Mouse (Mus musculus): ENCODE results near the gene Ndufc1. TPM values are rescaled to one million over a fixed set of nuclear protein-coding genes. Genes with fewer than 3 reads are reported as not detected.

Gene Ndufc1
- polyA plus RNA-seq, 1 experiment from 2014 or later = 672 TPM

DNA sequence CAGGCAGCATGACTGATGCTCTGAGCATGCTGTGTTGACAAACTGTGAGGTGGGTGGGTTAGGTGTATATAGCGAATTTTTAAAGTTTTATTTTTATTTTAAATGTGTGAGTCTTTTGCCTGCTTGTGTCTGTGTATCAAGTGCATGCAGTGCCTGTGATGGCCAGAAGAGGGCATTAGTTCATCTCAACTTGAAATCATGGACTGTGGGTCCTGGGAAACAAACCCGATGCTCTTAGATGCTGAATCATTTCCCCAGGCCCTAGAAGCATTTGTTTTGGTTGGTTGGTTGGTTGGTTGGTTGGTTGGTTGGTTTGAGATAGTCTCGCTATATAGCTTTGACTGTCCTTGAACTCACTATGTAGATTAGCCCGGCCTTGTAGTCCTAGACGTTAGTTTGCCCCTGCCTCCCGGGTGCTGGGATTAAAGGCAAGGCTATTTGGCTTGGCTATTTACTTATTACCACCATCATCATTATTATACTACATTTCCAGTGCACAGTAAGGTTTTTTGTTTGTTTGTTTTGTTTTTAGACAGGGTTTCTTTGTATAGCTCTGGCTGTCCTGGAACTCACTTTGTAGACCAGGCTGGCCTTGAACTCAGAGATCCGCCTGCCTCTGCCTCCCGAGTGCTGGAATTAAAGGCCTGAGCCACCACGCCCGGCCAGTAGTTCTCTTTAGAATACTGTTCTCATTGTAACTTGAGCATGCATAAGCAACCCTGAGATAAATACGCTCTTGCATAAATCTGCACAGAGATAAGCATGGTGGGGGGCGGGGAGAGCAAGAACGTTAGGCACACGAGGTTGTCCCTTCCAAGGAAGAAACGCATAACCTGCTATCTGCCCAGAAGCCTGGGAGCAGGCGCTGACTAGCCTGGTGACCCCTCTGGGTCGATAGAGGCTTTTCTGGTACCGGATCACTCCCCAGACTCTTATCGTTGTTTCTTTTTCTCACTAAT is 33.2 kb downstream of the Ndufc1 start:
- Histone ChIP-seq H3K9ac (replicated peaks; ENCODE audit: low read length) (no peak overlapping the region), H3K36me3 (ENCODE audit: insufficient read depth, low read length) (no peaks in the 10 kb centered on the region), H3K4me2 (replicated peaks; ENCODE audit: low read depth, low read length) (no peak overlapping the region), H3K27ac (ENCODE audit: low read length) (no peak overlapping the region), H3K9me3 (ENCODE audit: low read length) (0 out of 2 replicates have a peak, but pooled peaks cover 2% of the 10 kb centered on the region), H3K27me3 (ENCODE audit: insufficient read depth, low read length) (no peaks in the 10 kb centered on the region), H3K4me1 (ENCODE audit: insufficient read depth, low read length) (no peaks in the 10 kb centered on the region), H3K4me3 (ENCODE audit: low read length) (no peak overlapping the region)
- ATAC-seq (ENCODE audit: low FRiP score, low TSS enrichment) = no peak
- WGBS = 85% methylated on average over 19 of the region's 19 CpGs

DNA sequence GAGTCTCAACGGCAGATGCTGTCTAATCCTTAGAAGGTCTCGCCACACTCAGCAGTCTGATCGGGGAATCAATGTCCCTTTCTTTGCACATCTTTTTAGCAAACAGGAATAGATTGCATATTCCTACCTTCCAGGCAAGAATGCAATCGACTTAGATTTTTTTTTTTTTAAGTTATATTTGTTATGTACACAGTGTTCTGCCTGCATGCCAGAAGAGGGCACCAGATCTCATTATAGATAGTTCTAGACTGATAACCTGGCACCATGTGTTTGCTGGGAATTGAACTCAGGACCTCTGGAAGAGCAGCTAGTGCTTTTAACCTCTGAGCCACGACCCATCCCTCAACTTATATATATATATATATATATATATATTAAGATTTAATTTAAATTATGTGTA is 35.2 kb downstream of the Ndufc1 start:
- H3K27me3 ChIP-seq (ENCODE audit: insufficient read depth, low read length) = no peaks in the 10 kb centered on the region
- 71% methylated on average over 5 of the region's 5 CpGs for WGBS
- H3K9ac ChIP-seq (replicated peaks; ENCODE audit: low read length) = no peak overlapping the region
- H3K27ac ChIP-seq (ENCODE audit: low read length) = no peak overlapping the region
- no peaks in the 10 kb centered on the region for H3K36me3 ChIP-seq (ENCODE audit: insufficient read depth, low read length)
- H3K4me3 ChIP-seq (ENCODE audit: low read length) = no peak overlapping the region
- no peaks in the 10 kb centered on the region for H3K4me1 ChIP-seq (ENCODE audit: insufficient read depth, low read length)
- 0 out of 2 replicates have a peak, but pooled peaks cover 2% of the 10 kb centered on the region for H3K9me3 ChIP-seq (ENCODE audit: low read length)
- ATAC-seq (ENCODE audit: low FRiP score, low TSS enrichment) = no peak
- no peak overlapping the region for H3K4me2 ChIP-seq (replicated peaks; ENCODE audit: low read depth, low read length)

DNA sequence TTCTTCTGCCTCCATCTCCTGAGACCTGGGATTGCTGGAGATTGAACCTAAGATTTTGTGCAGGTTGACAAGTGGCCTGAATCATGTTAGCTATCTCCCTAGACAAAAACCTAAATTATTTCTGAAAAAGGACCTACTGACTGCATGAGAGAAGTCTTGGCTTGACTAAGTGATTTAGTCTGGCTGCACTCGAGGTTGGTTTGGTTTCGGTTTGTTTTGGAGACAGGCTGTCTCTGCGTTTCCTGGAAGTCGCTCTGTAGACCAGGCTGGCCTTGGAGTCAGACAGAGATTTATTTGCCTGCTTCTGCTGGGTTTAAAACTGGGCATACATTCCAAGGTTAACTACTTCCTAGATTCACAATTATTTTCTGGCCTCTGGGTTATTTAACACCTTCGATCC is 35.9 kb downstream of the Ndufc1 start:
- no peak for ATAC-seq (ENCODE audit: low FRiP score, low TSS enrichment)
- WGBS = 53% methylated on average over 5 of the region's 5 CpGs

DNA sequence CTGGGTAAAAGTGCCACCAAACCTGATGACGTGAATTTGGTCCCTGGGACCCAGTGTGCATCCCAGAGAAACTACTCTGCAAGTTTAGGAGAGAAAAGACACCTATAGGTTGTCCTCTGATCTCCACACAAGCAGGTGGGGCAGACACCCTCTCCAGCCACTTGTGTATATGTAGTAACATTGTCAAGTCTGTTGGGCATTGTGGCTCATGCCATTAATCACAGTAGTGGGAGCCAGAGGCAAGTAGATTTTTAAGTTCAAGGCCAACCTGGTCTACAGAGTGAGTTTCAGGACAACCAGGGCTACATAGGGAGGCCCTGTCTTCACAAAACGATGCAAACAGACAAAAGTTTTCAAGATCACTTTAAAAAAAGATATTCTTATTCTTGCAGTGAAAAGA is 37.0 kb downstream of the Ndufc1 start:
- ATAC-seq (ENCODE audit: low FRiP score, low TSS enrichment) = no peak
- H3K4me3 ChIP-seq (ENCODE audit: low read length) = no peak overlapping the region
- 69% methylated on average over 2 of the region's 2 CpGs for WGBS
- no peaks in the 10 kb centered on the region for H3K36me3 ChIP-seq (ENCODE audit: insufficient read depth, low read length)
- no peak overlapping the region for H3K4me2 ChIP-seq (replicated peaks; ENCODE audit: low read depth, low read length)
- no peaks in the 10 kb centered on the region for H3K4me1 ChIP-seq (ENCODE audit: insufficient read depth, low read length)
- 0 out of 2 replicates have a peak, but pooled peaks cover 2% of the 10 kb centered on the region for H3K9me3 ChIP-seq (ENCODE audit: low read length)
- no peaks in the 10 kb centered on the region for H3K27me3 ChIP-seq (ENCODE audit: insufficient read depth, low read length)
- no peak overlapping the region for H3K9ac ChIP-seq (replicated peaks; ENCODE audit: low read length)
- no peak overlapping the region for H3K27ac ChIP-seq (ENCODE audit: low read length)

More for the DNA sequence above, 35.9 kb downstream of the Ndufc1 start:
- Histone ChIP-seq H3K27me3 (ENCODE audit: insufficient read depth, low read length) (no peaks in the 10 kb centered on the region), H3K4me1 (ENCODE audit: insufficient read depth, low read length) (no peaks in the 10 kb centered on the region), H3K4me3 (ENCODE audit: low read length) (no peak overlapping the region), H3K36me3 (ENCODE audit: insufficient read depth, low read length) (no peaks in the 10 kb centered on the region), H3K4me2 (replicated peaks; ENCODE audit: low read depth, low read length) (peak overlapping the region; percentile 10; the same call in 1 of the 2 replicates), H3K27ac (ENCODE audit: low read length) (no peak overlapping the region), H3K9ac (replicated peaks; ENCODE audit: low read length) (no peak overlapping the region), H3K9me3 (ENCODE audit: low read length) (0 out of 2 replicates have a peak, but pooled peaks cover 2% of the 10 kb centered on the region)

DNA sequence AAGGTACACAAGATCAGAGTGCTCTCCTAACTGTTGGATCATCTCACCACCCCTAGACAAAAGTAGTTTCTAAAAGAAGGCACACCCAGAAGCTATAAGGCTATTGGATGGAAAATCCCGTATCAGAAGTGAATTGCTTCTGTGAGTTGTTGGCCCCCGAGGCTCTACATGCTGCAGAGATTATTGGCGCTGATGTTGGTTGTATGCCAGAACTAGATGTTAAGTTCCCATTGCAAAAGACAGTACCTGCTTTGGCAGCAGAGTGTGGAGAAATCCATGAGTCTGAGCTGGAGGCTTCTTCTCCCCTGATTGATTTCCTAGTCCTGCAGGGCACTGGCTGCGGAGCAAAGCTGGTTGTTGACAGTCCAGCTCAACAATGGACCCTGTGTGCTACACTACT is 40.8 kb downstream of the Ndufc1 start:
- ATAC-seq (ENCODE audit: low FRiP score, low TSS enrichment) = no peak
- no peaks in the 10 kb centered on the region for H3K9me3 ChIP-seq (ENCODE audit: low read length)
- H3K4me1 ChIP-seq (ENCODE audit: insufficient read depth, low read length) = peaks cover 7% of the 10 kb centered on the region; the same call in 1 of the 2 replicates
- no peak overlapping the region for H3K4me3 ChIP-seq (ENCODE audit: low read length)
- H3K4me2 ChIP-seq (replicated peaks; ENCODE audit: low read depth, low read length) = no peak overlapping the region
- no peak overlapping the region for H3K9ac ChIP-seq (replicated peaks; ENCODE audit: low read length)
- no peak overlapping the region for H3K27ac ChIP-seq (ENCODE audit: low read length)
- 0 out of 2 replicates have a peak, but pooled peaks cover 3% of the 10 kb centered on the region for H3K27me3 ChIP-seq (ENCODE audit: insufficient read depth, low read length)
- H3K36me3 ChIP-seq (ENCODE audit: insufficient read depth, low read length) = no peaks in the 10 kb centered on the region
- WGBS = 83% methylated on average over 4 of the region's 4 CpGs

DNA sequence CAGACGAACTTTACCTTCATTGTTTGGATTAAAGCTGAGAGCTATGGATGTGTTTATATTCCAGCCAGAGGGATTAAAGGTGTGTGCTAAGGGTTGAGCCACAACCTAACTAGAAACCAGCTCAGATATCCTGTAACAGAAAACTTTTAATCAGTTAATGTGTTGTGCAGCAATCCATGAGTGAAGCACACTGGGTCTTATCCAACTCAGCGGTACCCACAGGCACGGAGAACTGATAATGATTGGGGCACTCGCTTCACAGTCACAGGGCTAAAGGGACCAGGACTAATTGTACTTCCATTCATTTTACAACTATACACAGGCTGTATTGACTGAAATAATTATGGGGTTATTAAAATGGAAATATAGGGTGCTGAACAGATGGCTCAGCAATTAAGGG is 41.9 kb downstream of the Ndufc1 start:
- H3K36me3 ChIP-seq (ENCODE audit: insufficient read depth, low read length) = no peaks in the 10 kb centered on the region
- peaks cover 7% of the 10 kb centered on the region; the same call in 1 of the 2 replicates for H3K4me1 ChIP-seq (ENCODE audit: insufficient read depth, low read length)
- no peak overlapping the region for H3K4me2 ChIP-seq (replicated peaks; ENCODE audit: low read depth, low read length)
- H3K27me3 ChIP-seq (ENCODE audit: insufficient read depth, low read length) = 0 out of 2 replicates have a peak, but pooled peaks cover 3% of the 10 kb centered on the region
- WGBS = 75% methylated on average over 4 of the region's 4 CpGs
- no peak for ATAC-seq (ENCODE audit: low FRiP score, low TSS enrichment)
- no peak overlapping the region for H3K4me3 ChIP-seq (ENCODE audit: low read length)
- no peak overlapping the region for H3K9ac ChIP-seq (replicated peaks; ENCODE audit: low read length)
- H3K9me3 ChIP-seq (ENCODE audit: low read length) = no peaks in the 10 kb centered on the region
- no peak overlapping the region for H3K27ac ChIP-seq (ENCODE audit: low read length)

DNA sequence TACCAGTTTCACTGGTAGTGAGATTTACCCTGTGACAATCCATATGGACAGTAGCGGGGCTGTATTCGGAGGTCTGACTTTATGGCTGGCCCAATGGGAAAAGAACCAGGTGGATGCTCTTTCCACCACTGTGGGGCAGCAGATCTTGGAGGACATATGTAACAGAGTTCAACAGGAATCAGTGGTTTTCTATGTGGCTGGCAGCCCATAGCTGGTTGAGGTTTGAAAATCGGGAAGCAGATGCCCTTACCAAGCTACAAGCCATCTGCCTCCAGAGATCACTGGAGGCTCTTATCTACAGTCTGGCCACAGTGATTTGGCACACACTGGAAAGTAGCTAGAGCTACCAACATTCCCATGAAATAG is 43.3 kb downstream of the Ndufc1 start:
- 0 out of 2 replicates have a peak, but pooled peaks cover 3% of the 10 kb centered on the region for H3K27me3 ChIP-seq (ENCODE audit: insufficient read depth, low read length)
- 12% methylated on average over 3 of the region's 3 CpGs for WGBS
- ATAC-seq (ENCODE audit: low FRiP score, low TSS enrichment) = no peak
- H3K4me2 ChIP-seq (replicated peaks; ENCODE audit: low read depth, low read length) = peak overlapping the region; percentile 77
- peaks cover 10% of the 10 kb centered on the region for H3K4me1 ChIP-seq (ENCODE audit: insufficient read depth, low read length)
- no peaks in the 10 kb centered on the region for H3K9me3 ChIP-seq (ENCODE audit: low read length)
- H3K4me3 ChIP-seq (ENCODE audit: low read length) = peak overlapping the region; percentile 54
- H3K9ac ChIP-seq (replicated peaks; ENCODE audit: low read length) = peak overlapping the region; percentile 29; the same call in 1 of the 2 replicates
- H3K36me3 ChIP-seq (ENCODE audit: insufficient read depth, low read length) = no peaks in the 10 kb centered on the region
- H3K27ac ChIP-seq (ENCODE audit: low read length) = no peak overlapping the region

DNA sequence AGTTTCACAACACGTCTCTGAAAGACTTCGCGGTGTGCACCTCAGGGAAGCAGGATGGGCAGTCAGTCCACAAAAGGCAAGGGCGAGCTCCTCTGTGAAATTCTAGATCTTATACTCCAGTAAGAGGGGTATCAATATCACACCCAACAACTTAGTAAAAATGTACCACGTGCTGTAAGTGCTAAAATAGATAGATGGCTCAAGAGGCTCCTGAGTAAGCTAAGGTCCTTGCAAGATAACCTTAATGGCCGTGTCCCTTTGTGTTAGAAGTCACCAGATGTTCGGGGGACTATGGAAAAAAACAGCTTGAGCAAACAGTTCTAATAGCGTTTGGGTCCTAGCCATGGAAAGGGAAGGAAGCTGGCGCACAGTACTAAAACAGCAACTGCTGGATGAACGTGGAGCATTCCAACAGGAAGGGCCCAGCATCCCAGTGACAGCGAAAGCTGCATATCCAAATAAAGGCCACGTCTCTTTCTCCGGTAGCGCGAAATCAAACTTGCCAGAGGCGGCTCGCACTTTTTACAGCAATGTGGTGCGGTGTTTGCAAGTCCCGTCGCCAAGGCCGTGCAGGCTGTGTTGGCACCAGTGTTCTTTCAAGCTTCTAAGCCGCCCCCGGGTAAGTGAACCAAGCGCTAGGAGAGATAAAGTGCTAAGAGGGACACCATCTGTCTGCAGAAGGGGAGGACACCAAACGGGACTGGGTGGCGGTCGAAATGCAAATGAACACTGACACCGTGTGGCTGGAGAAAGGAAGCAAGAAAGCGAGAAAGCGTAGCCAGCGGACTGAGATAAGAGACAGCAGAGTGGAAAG is 43.9 kb downstream of the Ndufc1 start:
- H3K36me3 ChIP-seq (ENCODE audit: insufficient read depth, low read length) = no peaks in the 10 kb centered on the region
- peak; percentile 87 for ATAC-seq (ENCODE audit: low FRiP score, low TSS enrichment)

DNA sequence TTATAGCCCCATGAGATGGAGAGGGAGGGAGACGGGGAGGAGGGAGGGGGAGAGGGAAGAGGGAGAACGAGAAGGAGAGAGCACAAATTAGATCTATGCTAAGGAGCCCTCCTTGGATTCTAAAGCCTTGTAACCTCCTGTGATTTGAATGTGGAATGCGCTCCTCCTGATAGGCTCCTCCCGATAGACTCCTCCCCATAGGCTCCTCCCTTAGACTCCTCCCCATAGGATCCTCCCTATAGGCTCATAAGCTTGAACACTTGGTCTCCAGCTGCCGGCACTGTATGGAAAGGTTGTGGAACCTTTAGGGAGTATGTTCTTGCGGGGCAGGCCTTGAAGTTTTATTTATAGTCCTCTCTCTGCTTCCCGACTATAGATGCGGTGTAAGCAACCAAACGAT is 47.7 kb downstream of the Ndufc1 start:
- no peaks in the 10 kb centered on the region for H3K36me3 ChIP-seq (ENCODE audit: insufficient read depth, low read length)
- 18% methylated on average over 9 of the region's 9 CpGs for whole genome bisulfite sequencing
- 0 out of 2 replicates have a peak, but pooled peaks have one; percentile 9 for ATAC-seq (ENCODE audit: low FRiP score, low TSS enrichment)
- H3K4me3 ChIP-seq (ENCODE audit: low read length) = no peak overlapping the region
- peaks cover 21% of the 10 kb centered on the region for H3K4me1 ChIP-seq (ENCODE audit: insufficient read depth, low read length)
- H3K9ac ChIP-seq (replicated peaks; ENCODE audit: low read length) = no peak overlapping the region
- H3K27me3 ChIP-seq (ENCODE audit: insufficient read depth, low read length) = 0 out of 2 replicates have a peak, but pooled peaks cover 3% of the 10 kb centered on the region
- H3K27ac ChIP-seq (ENCODE audit: low read length) = no peak overlapping the region
- H3K4me2 ChIP-seq (replicated peaks; ENCODE audit: low read depth, low read length) = peak overlapping the region; percentile 12
- H3K9me3 ChIP-seq (ENCODE audit: low read length) = no peaks in the 10 kb centered on the region

More for the DNA sequence above, 43.9 kb downstream of the Ndufc1 start:
- Histone ChIP-seq H3K9ac (replicated peaks; ENCODE audit: low read length) (peak overlapping the region; percentile 62), H3K27me3 (ENCODE audit: insufficient read depth, low read length) (0 out of 2 replicates have a peak, but pooled peaks cover 3% of the 10 kb centered on the region), H3K4me3 (ENCODE audit: low read length) (peak overlapping the region; percentile 54), H3K27ac (ENCODE audit: low read length) (no peak overlapping the region), H3K4me1 (ENCODE audit: insufficient read depth, low read length) (peaks cover 10% of the 10 kb centered on the region), H3K9me3 (ENCODE audit: low read length) (no peaks in the 10 kb centered on the region), H3K4me2 (replicated peaks; ENCODE audit: low read depth, low read length) (peak overlapping the region; percentile 77)
- WGBS = 3% methylated on average over 31 of the region's 31 CpGs

All from kidney, embryonic 16.5 days (tissue).